Comparison of ENCODE assay signal across 19 mouse cellular contexts in genomic region chr5:36704684-36705083, GRCm38 (mm10). TPM values are rescaled to one million over a fixed set of nuclear protein-coding genes. Genes with fewer than 3 reads are reported as not detected.
DNase-seq lines count a peak whose midpoint lies in the region; ATAC-seq lines count a peak whose summit lies in the region.
"Had no signal": no experiment of that assay in that cellular context is flagged by ENCODE, and none has a peak within 500 bp of the region (broad histone marks: within the 10 kb centered on the region; RNA-seq: fewer than 3 reads in every experiment).

No protein-coding gene starts in this region.

- no peak overlapping the region for H3K27ac ChIP-seq in forebrain, embryonic 11.5 days (ENCODE audit: low read depth, low read length)
- no peak overlapping the region for H3K27ac ChIP-seq in forebrain, embryonic 16.5 days (ENCODE audit: low read length)
- no peak overlapping the region for H3K27ac ChIP-seq in heart, embryonic 11.5 days (ENCODE audit: low read depth, low read length)
- H3K27ac ChIP-seq in heart, embryonic 10.5 days: no peak overlapping the region
- H3K27ac ChIP-seq: embryonic facial prominence, embryonic 13.5 days; embryonic facial prominence, embryonic 15.5 days; forebrain, embryonic 10.5 days; forebrain, embryonic 13.5 days; forebrain, embryonic 15.5 days had no signal

- no peaks in the 10 kb centered on the region for H3K9me3 ChIP-seq in forebrain, embryonic 11.5 days (ENCODE audit: control insufficient read depth, low read length)
- no peaks in the 10 kb centered on the region for H3K9me3 ChIP-seq in forebrain, embryonic 16.5 days (ENCODE audit: control insufficient read depth, low read length)
- no peaks in the 10 kb centered on the region for H3K9me3 ChIP-seq in heart, embryonic 11.5 days (replicated peaks; ENCODE audit: control insufficient read depth, low read length)
- no peaks in the 10 kb centered on the region for H3K9me3 ChIP-seq in heart, embryonic 10.5 days
- H3K9me3 ChIP-seq: embryonic facial prominence, embryonic 13.5 days; embryonic facial prominence, embryonic 15.5 days; forebrain, embryonic 10.5 days; forebrain, embryonic 13.5 days; forebrain, embryonic 15.5 days had no signal

- peak; percentile 44 for DNase-seq in forebrain, embryonic 11.5 days (ENCODE audit: low spot score)
- no peak for DNase-seq in heart, embryonic 10.5 days (ENCODE audit: low spot score)
- DNase-seq: adrenal gland, postnatal 10 days; adrenal gland, postnatal 25 days; cerebellum, adult 11 months; cerebellum, adult 18-20 months; cerebellum, adult 8-10 months; cerebellum, adult 9-11 months; cerebellum, postnatal 14 days; cerebellum, postnatal 36 days; embryo, embryonic 11 days had no signal

- no peak overlapping the region for H3K4me3 ChIP-seq in forebrain, embryonic 11.5 days (ENCODE audit: low read depth, low read length)
- no peak overlapping the region for H3K4me3 ChIP-seq in forebrain, embryonic 16.5 days (replicated peaks; ENCODE audit: low read length)
- no peak overlapping the region for H3K4me3 ChIP-seq in heart, embryonic 11.5 days (ENCODE audit: low read depth, low read length)
- H3K4me3 ChIP-seq in heart, embryonic 10.5 days: no peak overlapping the region
- H3K4me3 ChIP-seq: embryonic facial prominence, embryonic 13.5 days; embryonic facial prominence, embryonic 15.5 days; erythroblast, embryonic 14.5 days; forebrain, embryonic 10.5 days; forebrain, embryonic 13.5 days; forebrain, embryonic 15.5 days had no signal

- 84% methylated on average over 6 of the region's 6 CpGs for WGBS in forebrain, embryonic 11.5 days
- 84% methylated on average over 6 of the region's 6 CpGs for WGBS in forebrain, embryonic 16.5 days
- 74% methylated on average over 6 of the region's 6 CpGs for WGBS in heart, embryonic 11.5 days (ENCODE audit: insufficient replicate concordance)
- 80% methylated on average over 6 of the region's 6 CpGs for WGBS in heart, embryonic 10.5 days

- no peak for ATAC-seq in forebrain, embryonic 11.5 days (replicated peaks; ENCODE audit: low FRiP score)
- ATAC-seq in forebrain, embryonic 16.5 days: no peak
- no peak for ATAC-seq in heart, embryonic 11.5 days (replicated peaks; ENCODE audit: insufficient number of reproducible peaks, low FRiP score, low TSS enrichment)
- ATAC-seq: forebrain, embryonic 13.5 days; forebrain, embryonic 15.5 days had no signal

- no peak overlapping the region for H3K9ac ChIP-seq in forebrain, embryonic 11.5 days (ENCODE audit: low read length)
- no peak overlapping the region for H3K9ac ChIP-seq in forebrain, embryonic 16.5 days (replicated peaks; ENCODE audit: low read depth, low read length)
- H3K9ac ChIP-seq in heart, embryonic 11.5 days (ENCODE audit: low read depth, low read length): 0 out of 2 replicates have a peak overlapping the region, but pooled peaks have one; percentile 18
- H3K9ac ChIP-seq: embryonic facial prominence, embryonic 13.5 days; embryonic facial prominence, embryonic 15.5 days; forebrain, embryonic 13.5 days; forebrain, embryonic 15.5 days had no signal

- H3K36me3 ChIP-seq in forebrain, embryonic 11.5 days (ENCODE audit: control insufficient read depth, insufficient read depth, low read length): no peaks in the 10 kb centered on the region
- H3K36me3 ChIP-seq in forebrain, embryonic 16.5 days (ENCODE audit: control insufficient read depth, insufficient read depth): no peaks in the 10 kb centered on the region
- no peaks in the 10 kb centered on the region for H3K36me3 ChIP-seq in heart, embryonic 11.5 days (ENCODE audit: control insufficient read depth, insufficient read depth, low read length)
- no peaks in the 10 kb centered on the region for H3K36me3 ChIP-seq in heart, embryonic 10.5 days
- H3K36me3 ChIP-seq: embryonic facial prominence, embryonic 13.5 days; embryonic facial prominence, embryonic 15.5 days; forebrain, embryonic 10.5 days; forebrain, embryonic 15.5 days had no signal

- H3K27me3 ChIP-seq in forebrain, embryonic 11.5 days (ENCODE audit: control insufficient read depth, insufficient read depth, low read length): no peaks in the 10 kb centered on the region
- H3K27me3 ChIP-seq in forebrain, embryonic 16.5 days (replicated peaks; ENCODE audit: control insufficient read depth, insufficient read depth, low read length): no peaks in the 10 kb centered on the region
- H3K27me3 ChIP-seq in heart, embryonic 11.5 days (ENCODE audit: control insufficient read depth, insufficient read depth, low read length): no peaks in the 10 kb centered on the region
- H3K27me3 ChIP-seq in heart, embryonic 10.5 days (ENCODE audit: insufficient read depth, poor library complexity, severe bottlenecking): no peaks in the 10 kb centered on the region
- H3K27me3 ChIP-seq: embryonic facial prominence, embryonic 13.5 days; embryonic facial prominence, embryonic 15.5 days; forebrain, embryonic 13.5 days; forebrain, embryonic 15.5 days had no signal

- no peak overlapping the region for H3K4me2 ChIP-seq in forebrain, embryonic 11.5 days (ENCODE audit: low read depth, low read length, severe bottlenecking)
- no peak overlapping the region for H3K4me2 ChIP-seq in forebrain, embryonic 16.5 days (ENCODE audit: low read length)
- no peak overlapping the region for H3K4me2 ChIP-seq in heart, embryonic 11.5 days
- H3K4me2 ChIP-seq: embryonic facial prominence, embryonic 13.5 days; embryonic facial prominence, embryonic 15.5 days; forebrain, embryonic 13.5 days; forebrain, embryonic 15.5 days had no signal

- no peaks in the 10 kb centered on the region for H3K4me1 ChIP-seq in forebrain, embryonic 11.5 days (replicated peaks; ENCODE audit: control insufficient read depth, insufficient read depth, low read length)
- H3K4me1 ChIP-seq in forebrain, embryonic 16.5 days (replicated peaks; ENCODE audit: control insufficient read depth, insufficient read depth, low read length): no peaks in the 10 kb centered on the region
- H3K4me1 ChIP-seq in heart, embryonic 11.5 days (ENCODE audit: control insufficient read depth, insufficient read depth, low read length): peaks cover 18% of the 10 kb centered on the region
- peaks cover 25% of the 10 kb centered on the region for H3K4me1 ChIP-seq in heart, embryonic 10.5 days
- H3K4me1 ChIP-seq: embryonic facial prominence, embryonic 13.5 days; embryonic facial prominence, embryonic 15.5 days; forebrain, embryonic 10.5 days; forebrain, embryonic 13.5 days; forebrain, embryonic 15.5 days had no signal

RNA-seq across cellular contexts. Expression of gene D5Ertd579e, which starts 8.9 kb away (rescaled TPM):
- 39.9 and 41.9 TPM in 2 replicates for polyA plus RNA-seq in forebrain, embryonic 11.5 days (2014; fragmentation: Nextera tagmentation; extraction: Ambion mirVana)
- polyA plus RNA-seq in forebrain, embryonic 16.5 days (2015; fragmentation: Nextera tagmentation; extraction: Ambion mirVana): 35.9 and 39.9 TPM in 2 replicates
- polyA plus RNA-seq in heart, embryonic 11.5 days (2014; fragmentation: Nextera tagmentation; extraction: Ambion mirVana): 27.8 and 32.0 TPM in 2 replicates
- polyA plus RNA-seq in heart, embryonic 10.5 days (2016; fragmentation: Nextera tagmentation; extraction: Ambion mirVana): 25.5 and 33.7 TPM in 2 replicates

RNA-seq across cellular contexts. Expression of gene Bloc1s4, which starts 43.8 kb away (rescaled TPM):
- polyA plus RNA-seq in forebrain, embryonic 11.5 days (2014; fragmentation: Nextera tagmentation; extraction: Ambion mirVana): 22.9 and 25.6 TPM in 2 replicates
- 26.0 and 31.4 TPM in 2 replicates for polyA plus RNA-seq in forebrain, embryonic 16.5 days (2015; fragmentation: Nextera tagmentation; extraction: Ambion mirVana)
- 20.0 and 20.1 TPM in 2 replicates for polyA plus RNA-seq in heart, embryonic 11.5 days (2014; fragmentation: Nextera tagmentation; extraction: Ambion mirVana)
- polyA plus RNA-seq in heart, embryonic 10.5 days (2016; fragmentation: Nextera tagmentation; extraction: Ambion mirVana): 19.5 and 27.1 TPM in 2 replicates
